Mouse (Mus musculus): Measurements from ENCODE around the gene Trp53tg5.

- TF ChIP-seq NANOG (IDR thresholded peaks at IDR 0.05; ENCODE audit: borderline replicate concordance, low read length) (no peak), CTCF (conservative IDR thresholded peaks at IDR 0.05; ENCODE audit: low read length) (no peak), POU5F1 (IDR thresholded peaks at IDR 0.05; ENCODE audit: borderline replicate concordance, low read length) (no peak)
Measured at GRCm38 (mm10) chr2:164425401-164425800, 48.1 kb downstream of the Trp53tg5 start.

Measured in E14TG2a.4 (cell line).